Mouse (Mus musculus) kidney, adult 8-10 months (tissue): ENCODE results near the gene Defb11.
A peak's percentile ranks its signal among the peaks of the same experiment; 100 is the strongest.
"Not testable (repeated sequence)": the region's sequence is repeated elsewhere in the genome, so short reads cannot be mapped to it uniquely, and the experiment has no call there.

Experiments used
- DNase-seq, 2 experiments: peaks; one replicate each; pipeline ENCODE4 v3.0.0; 2022

Defb11 gene

DNA sequence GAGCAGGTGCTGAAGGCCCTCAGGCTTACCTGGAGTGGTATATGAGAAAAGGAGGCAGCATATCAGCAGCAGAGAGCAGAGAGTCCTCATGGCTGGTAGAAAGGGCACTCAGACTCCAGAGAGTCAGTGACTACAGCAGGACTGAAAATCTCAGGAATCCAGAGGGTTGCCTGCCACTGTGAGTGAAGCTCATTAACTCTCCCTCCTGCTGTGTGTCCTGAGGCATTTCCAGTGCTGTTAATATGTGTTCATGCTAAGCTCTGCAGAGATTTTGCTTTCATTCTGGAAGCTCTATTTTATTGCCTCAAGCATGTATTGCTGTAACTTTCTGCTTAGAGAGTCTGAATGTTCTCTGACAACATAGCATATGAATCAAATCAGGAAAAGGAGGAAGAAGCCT is at the start of gene Defb11:
TSS of gene Defb11 (minus strand) at position 123 of the 400 bp plus-strand sequence.
- DNase-seq, result peak; percentile 21 to 67

DNA sequence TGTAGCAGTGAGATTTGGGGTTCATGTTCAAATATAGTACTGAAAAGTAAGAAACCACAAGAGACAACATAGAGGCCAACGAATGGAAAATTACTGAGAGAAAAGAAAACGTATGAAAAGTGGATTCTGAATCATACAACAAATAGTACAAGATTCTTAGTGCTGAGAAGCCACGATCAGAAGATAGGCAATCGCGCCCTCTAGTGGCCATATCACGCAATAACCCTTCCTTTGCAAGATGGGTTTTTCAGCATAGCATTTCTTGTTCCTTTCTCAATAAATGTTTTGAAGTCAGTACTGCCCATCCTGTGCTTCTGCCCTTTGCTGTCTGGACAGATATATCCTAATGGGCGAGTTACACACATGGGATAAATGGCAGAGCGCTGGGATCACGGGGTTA is 49.1 kb upstream of the Defb11 start:
- DNase-seq, result peak; percentile 25 to 58

- DNase-seq, result peak in 1 of 2 experiments; percentile 3
Measured at GRCm38 (mm10) chr8:21947311-21948017, 41.3 kb upstream of the Defb11 start.

DNA sequence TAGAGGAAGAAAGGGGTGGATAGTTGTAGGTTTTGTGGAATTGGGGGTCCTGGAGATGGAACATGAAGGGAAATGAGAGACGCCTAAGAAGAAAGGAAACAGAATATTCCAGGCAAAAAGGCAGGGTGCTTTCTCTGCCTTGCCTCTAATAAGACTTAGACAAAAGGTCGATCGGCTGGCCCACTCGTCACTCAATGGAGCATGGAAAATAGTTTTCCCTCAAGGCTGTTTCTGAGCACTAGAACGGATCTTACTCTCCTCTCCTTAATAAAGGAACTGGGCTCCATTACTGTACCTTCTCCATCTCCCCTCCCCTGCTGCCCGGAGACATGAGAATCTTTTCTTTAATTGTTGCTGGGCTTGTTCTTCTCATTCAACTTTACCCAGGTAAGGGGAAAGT is 40.2 kb upstream of the Defb11 start, which contains the start of gene Defb13:
TSS of gene Defb13 (plus strand) at position 301 of the 400 bp plus-strand sequence.
- DNase-seq, result no peak

GRCm38 (mm10) chr8:21938052-21938451 is 31.8 kb upstream of the Defb11 start, which contains the start of gene Defb35:
TSS of gene Defb35 (plus strand) at chr8:21938352.
- not testable (repeated sequence) for DNase-seq

GRCm38 (mm10) chr8:21932610-21933009 is 26.4 kb upstream of the Defb11 start, which contains the start of gene Defb15:
TSS of gene Defb15 (minus strand) at chr8:21932710.
- no peak for DNase-seq

- not testable (repeated sequence) for DNase-seq
Measured at GRCm38 (mm10) chr8:21930754-21931153, 24.5 kb upstream of the Defb11 start.

DNA sequence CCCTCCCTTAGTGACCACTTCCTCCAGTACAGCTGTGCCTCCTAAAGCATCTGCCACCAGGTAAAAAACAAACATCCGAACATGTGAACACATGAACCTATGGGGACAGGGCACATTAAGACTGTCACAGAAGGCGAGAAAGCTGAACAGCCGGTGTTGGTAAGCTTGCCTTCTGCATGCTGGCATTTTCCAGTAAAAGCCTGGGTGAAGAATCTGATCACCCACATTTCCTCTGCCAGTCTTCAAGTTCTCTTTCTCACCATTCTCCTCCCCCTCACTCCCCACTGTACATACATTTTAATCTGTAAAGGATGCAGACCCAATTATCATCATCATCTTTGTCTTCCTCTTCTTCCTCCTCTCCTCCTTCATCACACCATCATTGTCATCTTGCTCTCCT is 9.4 kb upstream of the Defb11 start:
- DNase-seq, result no peak

GRCm38 (mm10) chr8:21912554-21912953 is 6.3 kb upstream of the Defb11 start:
- no peak for DNase-seq

- no peak for DNase-seq
Measured at GRCm38 (mm10) chr8:21911931-21912330, 5.7 kb upstream of the Defb11 start.

- not testable (repeated sequence) for DNase-seq
Measured at GRCm38 (mm10) chr8:21885321-21885720, 20.9 kb downstream of the Defb11 start, which contains the start of gene Defb9. TSS of gene Defb9 (minus strand) at chr8:21885421.

DNA sequence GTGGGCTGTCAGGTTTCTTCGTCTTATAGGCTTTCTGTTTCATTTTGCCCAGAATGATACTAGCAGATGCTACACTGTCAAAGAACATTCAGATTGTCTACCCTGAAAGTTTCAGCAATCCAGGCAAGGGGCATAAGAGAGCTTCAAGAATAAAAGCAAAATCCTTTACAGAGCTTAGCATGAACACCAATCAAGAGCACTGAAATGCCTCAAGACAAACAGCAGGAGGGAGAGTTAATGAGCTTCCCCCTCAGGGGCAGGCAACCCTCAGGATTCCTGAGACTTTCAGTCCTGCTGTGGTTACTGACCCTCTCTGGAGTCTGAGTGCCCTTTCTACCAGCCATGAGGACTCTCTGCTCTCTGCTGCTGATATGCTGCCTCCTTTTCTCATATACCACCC is 47.6 kb downstream of the Defb11 start, which contains the start of gene Defb10:
TSS of gene Defb10 (plus strand) at position 316 of the 400 bp plus-strand sequence.
- not testable (repeated sequence) for DNase-seq
